Mouse (Mus musculus): ENCODE data around the gene Gcfc2. TPM values are rescaled to one million over a fixed set of nuclear protein-coding genes. Genes with fewer than 3 reads are reported as not detected.

Gcfc2 gene
- polyA plus RNA-seq, 1 experiment = 0.94 TPM

DNA sequence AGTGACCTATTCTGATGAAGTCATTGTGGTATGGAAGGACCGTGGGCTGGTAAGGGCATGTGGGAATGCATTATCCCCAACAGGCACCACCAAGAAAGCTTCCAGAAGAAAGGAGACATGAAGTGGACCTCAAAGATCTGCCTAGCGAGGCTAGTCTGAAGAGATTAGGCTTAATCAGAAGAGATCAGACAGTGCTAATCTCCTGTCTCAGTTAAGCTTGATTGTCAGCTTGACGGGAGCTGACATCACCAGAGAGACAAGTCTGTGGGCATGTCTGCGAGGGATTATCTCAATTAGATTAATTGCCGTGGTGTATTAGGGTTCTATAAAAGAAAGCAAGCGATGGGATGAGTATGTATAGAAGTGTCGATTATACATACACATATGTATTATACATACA is 47.7 kb downstream of the Gcfc2 start:
- Histone ChIP-seq H3K9me3 (no peaks in the 10 kb centered on the region), H3K4me1 (0 out of 2 replicates have a peak, but pooled peaks cover under 1% of the 10 kb centered on the region), H3K36me3 (replicated peaks; ENCODE audit: low read length) (no peaks in the 10 kb centered on the region), H3K4me3 (replicated peaks) (no peak overlapping the region), H3K27me3 (replicated peaks) (peaks cover 3% of the 10 kb centered on the region)
- TF ChIP-seq GATA1 (IDR thresholded peaks at IDR 0.05; ENCODE audit: borderline replicate concordance, low read length) = no peak
- TF ChIP-seq FLI1 (IDR thresholded peaks at IDR 0.05; ENCODE audit: low read length) = no peak

DNA sequence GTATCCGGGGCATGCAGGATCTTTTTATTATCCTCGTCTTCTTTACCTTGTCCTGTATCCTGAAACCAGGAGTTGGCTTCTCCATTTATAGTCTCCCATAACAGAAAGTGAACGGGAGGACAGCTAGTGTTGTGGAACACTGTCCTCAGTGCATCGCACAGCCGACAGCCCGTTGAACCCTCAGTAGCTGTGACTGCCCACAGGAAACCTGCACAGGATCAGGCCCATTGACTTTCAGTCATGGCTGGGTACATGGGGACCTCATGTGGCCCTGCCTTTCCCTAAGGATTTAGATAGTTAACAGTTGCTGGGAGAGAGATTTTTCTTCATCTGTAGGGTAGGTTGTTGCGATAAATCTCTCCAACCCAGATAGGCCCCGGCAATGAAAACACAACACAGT is 49.1 kb downstream of the Gcfc2 start:
- H3K36me3 ChIP-seq (replicated peaks; ENCODE audit: low read length) = no peaks in the 10 kb centered on the region
- TF ChIP-seq GATA1 (IDR thresholded peaks at IDR 0.05; ENCODE audit: borderline replicate concordance, low read length) (no peak), FLI1 (IDR thresholded peaks at IDR 0.05; ENCODE audit: low read length) (no peak)
- no peaks in the 10 kb centered on the region for H3K9me3 ChIP-seq
- H3K4me3 ChIP-seq (replicated peaks) = no peak overlapping the region
- H3K27me3 ChIP-seq (replicated peaks) = peaks cover 7% of the 10 kb centered on the region
- H3K4me1 ChIP-seq = no peaks in the 10 kb centered on the region

DNA sequence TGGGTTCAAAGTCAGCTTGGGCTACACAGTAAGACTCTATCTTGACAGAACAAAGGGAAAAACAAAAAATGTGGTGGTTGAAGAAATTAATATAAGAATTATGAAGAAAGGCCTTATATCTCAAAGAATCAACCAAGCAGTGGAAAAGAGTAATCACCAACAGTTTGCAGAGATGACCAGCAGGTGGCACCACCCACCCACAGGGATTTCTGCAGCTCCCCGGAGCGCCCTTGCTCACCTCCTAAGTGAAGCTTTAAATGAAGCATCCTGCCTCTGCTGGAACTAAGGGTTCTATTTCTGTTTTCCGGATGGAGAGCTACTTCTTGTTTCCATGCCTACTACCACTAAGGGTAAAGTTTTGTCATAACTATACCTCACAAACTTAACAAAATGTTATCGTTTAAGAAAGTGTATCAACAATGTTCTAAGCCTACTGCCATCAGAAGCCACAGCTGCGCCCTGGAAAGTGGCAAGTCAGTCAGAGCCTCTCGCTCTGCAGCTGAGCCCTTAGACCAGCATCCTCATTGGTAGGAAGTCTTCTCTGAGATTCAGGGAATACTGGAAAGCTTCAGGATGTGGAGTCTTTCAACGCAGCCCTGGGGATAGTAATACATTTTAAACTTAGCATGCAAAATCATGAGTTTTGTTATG is 52.6 kb downstream of the Gcfc2 start:
- peaks cover 9% of the 10 kb centered on the region for H3K27me3 ChIP-seq (replicated peaks)
- H3K36me3 ChIP-seq (replicated peaks; ENCODE audit: low read length) = no peaks in the 10 kb centered on the region
- no peaks in the 10 kb centered on the region for H3K9me3 ChIP-seq
- no peak for TF ChIP-seq FLI1 (IDR thresholded peaks at IDR 0.05; ENCODE audit: low read length)
- TF ChIP-seq GATA1 (IDR thresholded peaks at IDR 0.05; ENCODE audit: borderline replicate concordance, low read length) = no peak
- H3K4me3 ChIP-seq (replicated peaks) = no peak overlapping the region
- H3K4me1 ChIP-seq = no peaks in the 10 kb centered on the region

DNA sequence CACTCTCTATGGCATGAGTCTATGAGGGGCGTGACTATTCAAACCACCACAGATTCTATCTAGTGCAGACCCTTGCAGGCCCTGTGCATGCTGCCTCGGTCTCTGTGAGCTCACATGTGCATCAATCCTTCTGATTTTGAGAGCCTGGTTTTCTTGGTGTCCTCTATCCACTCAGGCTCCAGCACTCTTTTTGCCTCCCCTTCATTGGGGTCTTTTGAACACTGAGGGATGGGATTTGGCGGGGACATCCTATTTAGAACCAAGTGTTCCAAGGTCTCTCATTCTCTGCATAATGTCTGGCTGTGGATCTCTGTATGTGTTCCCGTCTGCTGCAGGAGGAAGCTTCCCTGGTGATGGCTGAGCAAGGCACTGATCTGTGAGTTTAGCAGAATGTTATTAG is 55.8 kb downstream of the Gcfc2 start:
- TF ChIP-seq FLI1 (IDR thresholded peaks at IDR 0.05; ENCODE audit: low read length) = no peak
- no peak for TF ChIP-seq GATA1 (IDR thresholded peaks at IDR 0.05; ENCODE audit: borderline replicate concordance, low read length)

DNA sequence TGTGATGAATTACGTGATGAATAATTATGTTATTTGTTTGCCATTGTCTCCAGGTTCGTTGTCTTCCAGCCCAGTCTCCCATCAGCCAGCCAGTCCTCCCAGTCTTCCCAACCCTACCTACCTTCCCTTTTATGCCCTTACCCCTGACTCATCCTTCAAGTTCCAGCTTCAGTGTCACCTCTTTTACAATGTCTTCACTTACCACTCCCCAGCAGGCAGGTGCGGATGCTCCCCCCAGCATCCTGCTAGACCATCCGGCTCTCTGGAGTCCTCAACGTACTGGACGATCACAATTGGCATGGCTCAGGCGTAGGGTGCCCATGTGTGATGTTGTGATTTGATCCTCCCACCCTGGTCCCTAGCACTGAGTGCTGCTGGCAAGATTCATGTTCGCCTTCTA is 62.7 kb downstream of the Gcfc2 start:
- no peak overlapping the region for H3K4me3 ChIP-seq (replicated peaks)
- TF ChIP-seq FLI1 (IDR thresholded peaks at IDR 0.05; ENCODE audit: low read length) (no peak), GATA1 (IDR thresholded peaks at IDR 0.05; ENCODE audit: borderline replicate concordance, low read length) (no peak)
- peaks cover 4% of the 10 kb centered on the region; the same call in 1 of the 2 replicates for H3K4me1 ChIP-seq
- H3K9me3 ChIP-seq = peaks cover 10% of the 10 kb centered on the region
- peaks cover 24% of the 10 kb centered on the region for H3K27me3 ChIP-seq (replicated peaks)
- no peaks in the 10 kb centered on the region for H3K36me3 ChIP-seq (replicated peaks; ENCODE audit: low read length)

More for the DNA sequence above, 55.8 kb downstream of the Gcfc2 start:
- peaks cover 10% of the 10 kb centered on the region for H3K9me3 ChIP-seq
- no peak overlapping the region for H3K4me3 ChIP-seq (replicated peaks)
- peaks cover 15% of the 10 kb centered on the region for H3K27me3 ChIP-seq (replicated peaks)
- H3K36me3 ChIP-seq (replicated peaks; ENCODE audit: low read length) = no peaks in the 10 kb centered on the region
- no peaks in the 10 kb centered on the region for H3K4me1 ChIP-seq

DNA sequence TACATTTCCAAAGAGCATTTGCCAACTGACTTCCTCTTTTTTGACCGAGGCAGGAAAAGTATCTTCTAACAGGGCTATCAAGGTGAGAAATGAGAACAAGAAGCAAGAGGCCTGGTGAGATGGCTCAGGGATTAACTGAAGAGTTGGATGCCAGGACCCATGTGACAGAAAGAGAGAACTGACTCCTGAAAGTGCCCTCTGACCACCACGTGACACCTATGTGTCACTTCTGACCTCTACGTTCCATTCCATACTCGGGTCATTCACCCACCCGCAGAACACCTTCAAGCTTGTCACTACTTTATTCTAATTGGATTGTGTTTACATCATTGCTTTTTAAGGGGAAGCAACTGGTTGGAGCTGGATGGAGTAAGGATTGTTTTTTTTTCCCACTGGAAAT is 63.1 kb downstream of the Gcfc2 start:
- no peak overlapping the region for H3K4me3 ChIP-seq (replicated peaks)
- H3K9me3 ChIP-seq = peaks cover 10% of the 10 kb centered on the region
- TF ChIP-seq GATA1 (IDR thresholded peaks at IDR 0.05; ENCODE audit: borderline replicate concordance, low read length) = no peak
- TF ChIP-seq FLI1 (IDR thresholded peaks at IDR 0.05; ENCODE audit: low read length) = no peak
- H3K4me1 ChIP-seq = peaks cover 4% of the 10 kb centered on the region; the same call in 1 of the 2 replicates
- H3K27me3 ChIP-seq (replicated peaks) = peaks cover 28% of the 10 kb centered on the region
- H3K36me3 ChIP-seq (replicated peaks; ENCODE audit: low read length) = no peaks in the 10 kb centered on the region

DNA sequence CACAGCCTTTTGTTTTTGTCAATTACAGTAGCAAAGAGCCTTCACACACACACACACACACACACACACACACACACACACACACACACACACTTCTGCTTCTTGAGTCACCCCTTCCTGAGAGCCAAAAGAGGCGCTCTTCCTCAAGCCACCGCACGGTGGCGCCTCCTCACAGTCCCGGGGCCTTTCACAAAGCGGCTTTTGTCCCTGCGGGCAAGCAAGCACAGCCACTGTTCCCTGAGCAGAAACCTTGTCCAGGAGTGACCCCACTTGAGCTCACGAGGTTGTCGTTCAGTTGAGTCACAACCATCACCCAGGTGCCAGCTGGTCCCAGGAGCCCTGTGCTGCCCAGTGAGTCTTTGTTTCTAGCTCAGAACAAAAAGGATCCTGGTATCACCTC is 63.5 kb downstream of the Gcfc2 start:
- H3K36me3 ChIP-seq (replicated peaks; ENCODE audit: low read length) = no peaks in the 10 kb centered on the region
- peaks cover 4% of the 10 kb centered on the region; the same call in 1 of the 2 replicates for H3K4me1 ChIP-seq
- H3K4me3 ChIP-seq (replicated peaks) = no peak overlapping the region
- H3K27me3 ChIP-seq (replicated peaks) = peaks cover 28% of the 10 kb centered on the region
- TF ChIP-seq GATA1 (IDR thresholded peaks at IDR 0.05; ENCODE audit: borderline replicate concordance, low read length) (no peak), FLI1 (IDR thresholded peaks at IDR 0.05; ENCODE audit: low read length) (no peak)
- peaks cover 10% of the 10 kb centered on the region for H3K9me3 ChIP-seq

DNA sequence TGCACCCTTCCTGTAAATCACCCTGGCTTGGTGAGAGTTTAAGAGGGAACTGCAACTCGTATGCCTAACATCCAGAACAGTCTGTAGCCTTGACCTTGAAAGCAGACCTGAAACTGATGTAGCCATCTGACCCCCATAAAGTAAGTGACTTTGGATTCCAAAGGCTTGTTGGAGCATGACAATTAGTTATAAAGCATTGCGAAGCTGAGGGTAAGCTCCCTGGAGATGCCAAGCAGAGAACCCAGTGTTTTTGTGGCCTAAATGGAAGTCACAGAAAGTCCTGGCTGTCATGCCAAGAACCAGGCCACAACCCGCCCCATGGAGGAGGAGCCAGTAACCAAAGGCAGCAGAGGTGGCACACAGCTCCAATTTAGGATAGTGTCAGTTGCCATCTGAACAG is 64.1 kb downstream of the Gcfc2 start:
- peaks cover 6% of the 10 kb centered on the region for H3K9me3 ChIP-seq
- peaks cover 4% of the 10 kb centered on the region; the same call in 1 of the 2 replicates for H3K4me1 ChIP-seq
- TF ChIP-seq GATA1 (IDR thresholded peaks at IDR 0.05; ENCODE audit: borderline replicate concordance, low read length) (no peak), FLI1 (IDR thresholded peaks at IDR 0.05; ENCODE audit: low read length) (no peak)
- H3K36me3 ChIP-seq (replicated peaks; ENCODE audit: low read length) = no peaks in the 10 kb centered on the region
- H3K4me3 ChIP-seq (replicated peaks) = no peak overlapping the region
- H3K27me3 ChIP-seq (replicated peaks) = peaks cover 28% of the 10 kb centered on the region

DNA sequence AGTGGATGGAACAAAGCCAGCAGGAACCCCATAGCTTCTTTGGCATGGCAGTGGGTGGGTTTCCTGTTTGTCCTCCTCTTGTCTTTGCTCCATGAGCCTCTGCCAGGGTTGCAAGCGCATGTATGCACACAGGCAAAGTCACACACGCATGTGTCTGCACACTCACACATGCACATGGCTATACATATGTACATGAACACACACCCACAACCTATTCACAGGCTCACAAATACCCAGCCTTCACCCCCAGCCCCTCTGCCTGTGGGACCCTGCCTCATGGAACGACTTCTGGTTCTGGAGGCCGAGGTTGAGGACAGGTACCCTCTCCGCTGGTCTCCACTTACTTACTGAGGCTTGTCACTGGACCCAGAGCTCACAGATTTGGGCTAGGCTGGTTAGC is 64.9 kb downstream of the Gcfc2 start:
- Histone ChIP-seq H3K4me3 (replicated peaks) (no peak overlapping the region), H3K9me3 (no peaks in the 10 kb centered on the region), H3K36me3 (replicated peaks; ENCODE audit: low read length) (no peaks in the 10 kb centered on the region), H3K4me1 (peaks cover 4% of the 10 kb centered on the region; the same call in 1 of the 2 replicates), H3K27me3 (replicated peaks) (peaks cover 26% of the 10 kb centered on the region)
- no peak for TF ChIP-seq FLI1 (IDR thresholded peaks at IDR 0.05; ENCODE audit: low read length)
- no peak for TF ChIP-seq GATA1 (IDR thresholded peaks at IDR 0.05; ENCODE audit: borderline replicate concordance, low read length)

DNA sequence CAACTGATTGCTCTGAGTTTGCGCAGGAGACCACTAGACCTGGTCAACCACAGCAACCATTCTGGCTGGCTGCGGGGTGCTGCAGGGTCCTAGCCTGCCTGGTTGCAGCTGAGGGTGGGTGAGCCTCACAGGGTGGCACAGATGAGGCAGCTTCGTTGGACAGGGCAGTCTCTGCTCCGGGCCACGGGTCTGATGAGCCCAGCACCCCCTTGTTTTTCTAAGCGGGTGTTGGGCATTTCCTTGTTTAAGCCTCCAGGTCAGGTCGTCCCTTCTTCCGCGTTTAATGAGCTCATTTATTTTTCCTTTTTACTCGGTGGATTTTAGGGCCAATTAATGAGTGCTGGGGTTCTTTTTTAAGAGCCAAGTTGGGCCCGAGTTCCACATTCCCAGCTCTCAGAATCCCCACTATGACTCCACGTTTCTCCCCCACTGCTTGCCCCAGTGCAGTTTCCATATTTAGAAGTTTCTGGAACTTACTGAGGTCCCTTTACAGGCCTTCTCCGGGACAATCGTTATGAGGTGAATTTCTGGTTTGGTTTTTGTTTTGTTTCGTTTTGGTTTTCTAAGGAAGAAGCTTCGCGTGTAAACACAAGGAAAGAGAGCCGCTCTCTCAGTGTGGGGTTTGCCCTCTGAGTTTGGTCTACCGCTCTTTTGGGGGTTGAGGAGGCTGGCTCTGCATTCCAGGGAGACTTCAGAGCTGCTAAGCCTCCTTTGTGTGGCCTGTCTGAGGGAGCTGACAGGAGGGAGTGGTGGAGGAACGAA is 66.8 kb downstream of the Gcfc2 start:
- Histone ChIP-seq H3K4me1 (peaks cover 4% of the 10 kb centered on the region; the same call in 1 of the 2 replicates), H3K9me3 (no peaks in the 10 kb centered on the region), H3K36me3 (replicated peaks; ENCODE audit: low read length) (no peaks in the 10 kb centered on the region), H3K4me3 (replicated peaks) (no peak overlapping the region), H3K27me3 (replicated peaks) (peaks cover 24% of the 10 kb centered on the region)
- no peak for TF ChIP-seq FLI1 (IDR thresholded peaks at IDR 0.05; ENCODE audit: low read length)
- TF ChIP-seq GATA1 (IDR thresholded peaks at IDR 0.05; ENCODE audit: borderline replicate concordance, low read length) = no peak

Other genes with a start within 250 kb of the Gcfc2 start
- gene Mrpl19, start 42.3 kb downstream of the Gcfc2 start, polyA plus RNA-seq (2012; ENCODE audit: insufficient read depth, low replicate concordance) = 0.32 and 2.3 TPM in 2 replicates
- gene Eva1a, start 117.4 kb downstream of the Gcfc2 start, polyA plus RNA-seq (2012; ENCODE audit: insufficient read depth, low replicate concordance) = 0.83 TPM in 1 of 2 replicates, not detected in the other

Measured in megakaryocyte, embryonic 14.5 days (primary cell).